ENCODE assay signal across 31 mouse cellular contexts in the genomic region with DNA sequence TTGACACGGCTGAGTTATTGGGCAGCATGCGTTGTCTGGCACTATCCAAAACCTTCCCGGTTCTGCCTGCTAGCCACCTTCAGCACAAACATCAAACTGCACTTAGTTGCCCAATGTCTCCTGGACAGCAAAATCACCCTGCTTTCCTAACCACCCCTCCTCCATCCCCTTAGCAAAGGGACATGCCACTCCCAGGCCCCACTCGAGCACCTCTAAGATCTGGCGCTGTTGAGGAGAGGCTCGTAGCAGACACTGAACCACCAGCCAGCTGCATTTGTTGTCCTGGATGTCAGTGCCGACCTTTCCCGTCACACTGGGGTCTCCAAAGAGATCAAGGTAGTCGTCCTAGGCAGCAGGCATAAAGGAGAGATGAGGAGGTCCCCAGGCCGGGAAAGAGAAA. TPM values are rescaled to one million over a fixed set of nuclear protein-coding genes. Genes with fewer than 3 reads are reported as not detected.
DNase-seq lines count a peak whose midpoint lies in the region; ATAC-seq lines count a peak whose summit lies in the region.
"Had no signal": no experiment of that assay in that cellular context is flagged by ENCODE, and none has a peak within 500 bp of the region (broad histone marks: within the 10 kb centered on the region; RNA-seq: fewer than 3 reads in every experiment).

No protein-coding gene starts in this region.

- H3K36me3 ChIP-seq in kidney, embryonic 15.5 days = peaks cover 51% of the 10 kb centered on the region
- H3K36me3 ChIP-seq in midbrain, embryonic 15.5 days (replicated peaks) = peaks cover 22% of the 10 kb centered on the region
- peaks cover 55% of the 10 kb centered on the region for H3K36me3 ChIP-seq in midbrain, embryonic 14.5 days (ENCODE audit: control insufficient read depth, insufficient read depth, low read length)

- 0 out of 2 replicates have a peak overlapping the region, but pooled peaks have one; percentile 2 for H3K27ac ChIP-seq in kidney, embryonic 15.5 days
- H3K27ac ChIP-seq in midbrain, embryonic 15.5 days = peak overlapping the region; percentile 86; the same call in 1 of the 2 replicates
- H3K27ac ChIP-seq in midbrain, embryonic 14.5 days (replicated peaks; ENCODE audit: low read depth, low read length) = no peak overlapping the region
- H3K27ac ChIP-seq: embryonic facial prominence, embryonic 13.5 days; heart, adult 2 months; heart, embryonic 13.5 days; liver, embryonic 15.5 days; lung, embryonic 15.5 days; midbrain, embryonic 10.5 days had no signal

- no peak for ATAC-seq in kidney, embryonic 15.5 days (replicated peaks; ENCODE audit: low FRiP score)
- ATAC-seq in midbrain, embryonic 15.5 days (replicated peaks) = no peak
- ATAC-seq in midbrain, embryonic 14.5 days (ENCODE audit: low FRiP score, low TSS enrichment) = no peak
- ATAC-seq: intestine, embryonic 16.5 days had no signal

- 77% methylated on average over 10 of the region's 10 CpGs for WGBS in kidney, embryonic 15.5 days
- 84% methylated on average over 10 of the region's 10 CpGs for WGBS in midbrain, embryonic 15.5 days
- WGBS in midbrain, embryonic 14.5 days = 88% methylated on average over 10 of the region's 10 CpGs

- H3K9ac ChIP-seq in kidney, embryonic 15.5 days = no peak overlapping the region
- H3K9ac ChIP-seq in midbrain, embryonic 15.5 days = no peak overlapping the region
- no peak overlapping the region for H3K9ac ChIP-seq in midbrain, embryonic 14.5 days (replicated peaks; ENCODE audit: low read length)
- H3K9ac ChIP-seq: embryonic facial prominence, embryonic 13.5 days; liver, embryonic 15.5 days; lung, embryonic 15.5 days had no signal

- peak overlapping the region; percentile 100 for H3K4me2 ChIP-seq in kidney, embryonic 15.5 days
- H3K4me2 ChIP-seq in midbrain, embryonic 15.5 days = no peak overlapping the region
- H3K4me2 ChIP-seq in midbrain, embryonic 14.5 days (ENCODE audit: low read length) = no peak overlapping the region

- DNase-seq in cerebellum, adult 9-11 months = peak; percentile 54
- DNase-seq in cerebellum, adult 18-20 months = no peak
- DNase-seq in kidney, postnatal 14 days = no peak
- DNase-seq in midbrain, embryonic 14.5 days = no peak
- DNase-seq: adrenal gland, postnatal 10 days; B cell, adult 2 months; cerebellum, adult 2 months; cerebellum, postnatal 36 days; embryo, embryonic 11 days; gastrocnemius, adult 2 months; gastrocnemius, postnatal 36 days; heart, adult 2 months; heart, postnatal 10 days; kidney, adult 9 months; kidney, postnatal 36 days; liver; right cerebral cortex, postnatal 25 days; thymus, adult 18-20 months; thymus, postnatal 25 days had no signal

- no peak overlapping the region for H3K4me3 ChIP-seq in kidney, embryonic 15.5 days (replicated peaks)
- H3K4me3 ChIP-seq in midbrain, embryonic 15.5 days = no peak overlapping the region
- no peak overlapping the region for H3K4me3 ChIP-seq in midbrain, embryonic 14.5 days (replicated peaks; ENCODE audit: low read depth, low read length)
- H3K4me3 ChIP-seq: heart, adult 2 months had no signal

- H3K4me1 ChIP-seq in kidney, embryonic 15.5 days = peaks cover 46% of the 10 kb centered on the region
- H3K4me1 ChIP-seq in midbrain, embryonic 15.5 days = peaks cover 34% of the 10 kb centered on the region
- peaks cover 16% of the 10 kb centered on the region; the same call in 1 of the 2 replicates for H3K4me1 ChIP-seq in midbrain, embryonic 14.5 days (ENCODE audit: control insufficient read depth, insufficient read depth, low read length)

- H3K27me3 ChIP-seq in kidney, embryonic 15.5 days = peaks cover 20% of the 10 kb centered on the region
- H3K27me3 ChIP-seq in midbrain, embryonic 15.5 days (replicated peaks) = no peaks in the 10 kb centered on the region
- no peaks in the 10 kb centered on the region for H3K27me3 ChIP-seq in midbrain, embryonic 14.5 days (ENCODE audit: control insufficient read depth, insufficient read depth, low read length)

- H3K9me3 ChIP-seq in kidney, embryonic 15.5 days (replicated peaks) = no peaks in the 10 kb centered on the region
- H3K9me3 ChIP-seq in midbrain, embryonic 15.5 days = no peaks in the 10 kb centered on the region
- H3K9me3 ChIP-seq in midbrain, embryonic 14.5 days (ENCODE audit: control insufficient read depth, low read length) = no peaks in the 10 kb centered on the region
- H3K9me3 ChIP-seq: embryonic facial prominence, embryonic 13.5 days; heart, embryonic 13.5 days; liver, embryonic 15.5 days; lung, embryonic 15.5 days; midbrain, embryonic 10.5 days had no signal

RNA-seq across cellular contexts. Expression of gene Rusc1, which starts 0.9 kb away (rescaled TPM):
- 19.3 and 19.7 TPM in 2 replicates for polyA plus RNA-seq in kidney, embryonic 15.5 days (2015; fragmentation: Nextera tagmentation; extraction: Ambion mirVana)
- polyA plus RNA-seq in midbrain, embryonic 15.5 days (2015; fragmentation: Nextera tagmentation; extraction: Ambion mirVana) = 111 and 113 TPM in 2 replicates
- 90.1 and 107 TPM in 2 replicates for polyA plus RNA-seq in midbrain, embryonic 14.5 days (2014; fragmentation: Nextera tagmentation; extraction: Ambion mirVana)

RNA-seq across cellular contexts. Expression of gene Gm43738, which starts 6.9 kb away (rescaled TPM):
- polyA plus RNA-seq in kidney, embryonic 15.5 days (2015; fragmentation: Nextera tagmentation; extraction: Ambion mirVana) = not detected in 2 replicates
- 0.11 TPM in 1 of 2 replicates, not detected in the other for polyA plus RNA-seq in midbrain, embryonic 15.5 days (2015; fragmentation: Nextera tagmentation; extraction: Ambion mirVana)
- polyA plus RNA-seq in midbrain, embryonic 14.5 days (2014; fragmentation: Nextera tagmentation; extraction: Ambion mirVana) = not detected in 2 replicates
- polyA plus RNA-seq: cerebellum, adult 2 months; embryonic facial prominence, embryonic 13.5 days; erythroblast, embryonic 14.5 days; forebrain, embryonic 11.5 days; forebrain, embryonic 16.5 days; heart, adult 2 months; heart, embryonic 13.5 days; intestine, embryonic 16.5 days; liver, embryonic 15.5 days; midbrain, embryonic 10.5 days; stomach, embryonic 16.5 days had no signal

RNA-seq across cellular contexts. Expression of gene Fdps, which starts 7.7 kb away (rescaled TPM):
- polyA plus RNA-seq in kidney, embryonic 15.5 days (2015; fragmentation: Nextera tagmentation; extraction: Ambion mirVana) = 188 and 215 TPM in 2 replicates
- 461 and 488 TPM in 2 replicates for polyA plus RNA-seq in midbrain, embryonic 15.5 days (2015; fragmentation: Nextera tagmentation; extraction: Ambion mirVana)
- polyA plus RNA-seq in midbrain, embryonic 14.5 days (2014; fragmentation: Nextera tagmentation; extraction: Ambion mirVana) = 364 and 475 TPM in 2 replicates

RNA-seq across cellular contexts. Expression of gene Pklr, which starts 41.9 kb away (rescaled TPM):
- polyA plus RNA-seq in kidney, embryonic 15.5 days (2015; fragmentation: Nextera tagmentation; extraction: Ambion mirVana) = 2.3 and 5.5 TPM in 2 replicates
- polyA plus RNA-seq in midbrain, embryonic 15.5 days (2015; fragmentation: Nextera tagmentation; extraction: Ambion mirVana) = 0.05 and 0.14 TPM in 2 replicates
- polyA plus RNA-seq in midbrain, embryonic 14.5 days (2014; fragmentation: Nextera tagmentation; extraction: Ambion mirVana) = 0.07 and 0.29 TPM in 2 replicates
- polyA plus RNA-seq: embryonic facial prominence, embryonic 13.5 days had no signal
